Mouse (Mus musculus) embryo, embryonic 10 days (tissue): Measurements from ENCODE around the gene Slc16a13.
"Not testable (repeated sequence)": the region's sequence is repeated elsewhere in the genome, so short reads cannot be mapped to it uniquely, and the experiment has no call there.

Experiments
- DNase-seq: peaks from one replicate; pipeline ENCODE4 v3.0.0-alpha.2; 2015; ENCODE audit warnings: low spot score

Gene Slc16a13

GRCm38 (mm10) chr11:70169471-70169870 lies 51.4 kb downstream of the Slc16a13 start:
- not testable (repeated sequence) for DNase-seq

- no peak for DNase-seq
Observed at GRCm38 (mm10) chr11:70168136-70168535, 52.7 kb downstream of the Slc16a13 start.
